Mouse (Mus musculus) thymus, adult 2 months (tissue): ENCODE measurements around the gene Slc19a1. TPM values are rescaled to one million over a fixed set of nuclear protein-coding genes. Genes with fewer than 3 reads are reported as not detected.

Experiments
- DNase-seq: peaks from one replicate; pipeline ENCODE4 v3.0.0; 2021
- H3K27ac ChIP-seq: fragments of 200-500 bp; 2 replicates; pipeline ENCODE4 v1.5.1; 2012; ENCODE audit warnings: low read length, control low read depth; ENCODE audit not compliant: control insufficient read depth, insufficient read depth
- H3K27me3 ChIP-seq: fragments of 200-500 bp; 2 replicates; pipeline ENCODE4 v1.6.1; 2012; ENCODE audit warnings: mild to moderate bottlenecking, low read length, moderate library complexity, mixed read lengths; ENCODE audit not compliant: control insufficient read depth, insufficient read depth
- H3K36me3 ChIP-seq: fragments of 200-500 bp; 2 replicates; pipeline ENCODE4 v1.6.1; 2012; ENCODE audit warnings: mild to moderate bottlenecking, low read length, moderate library complexity; ENCODE audit not compliant: control insufficient read depth, insufficient read depth
- H3K4me1 ChIP-seq: fragments of 200-500 bp; replicated peaks from 2 replicates; pipeline ENCODE4 v1.6.1; 2012; ENCODE audit warnings: low read length; ENCODE audit not compliant: control insufficient read depth, insufficient read depth
- H3K4me3 ChIP-seq: fragments of 200-500 bp; 2 replicates; pipeline ENCODE4 v1.5.1; 2012; ENCODE audit warnings: mild to moderate bottlenecking, low read length, control low read depth, moderate library complexity; ENCODE audit not compliant: control insufficient read depth, insufficient read depth
- CTCF ChIP-seq: fragments of 200-500 bp; IDR thresholded peaks from 2 replicates; pipeline ENCODE4 v1.5.1; 2012; ENCODE audit warnings: mild to moderate bottlenecking, control low read depth, low read length, moderate library complexity, borderline replicate concordance; ENCODE audit not compliant: control insufficient read depth, poor library complexity, insufficient read depth; ENCODE audit errors: extremely low read depth
- POLR2A ChIP-seq: fragments of 200-500 bp; IDR thresholded peaks from 2 replicates; pipeline ENCODE4 v1.6.1; 2012; ENCODE audit warnings: mild to moderate bottlenecking, low read length, control low read depth, moderate library complexity; ENCODE audit not compliant: control insufficient read depth, poor library complexity, insufficient read depth; ENCODE audit errors: extremely low read depth
- WGBS: fragments of 180-500 bp; shearing (Covaris S2); methylation state at CpG from one replicate; pipeline ENCODE4 v1.1.7; 2018; 5-methylcytosine and 5-hydroxymethylcytosine counted together
- polyA plus RNA-seq: library from polyadenylated mRNA; depleted of rRNA; stranded (reverse); fragments of >200 nt; gene quantifications from 2 replicates; pipeline ENCODE4 v1.2.3, GENCODE M21; 2012

Slc19a1 gene
- polyA plus RNA-seq, 1 experiment = 110 TPM

DNA sequence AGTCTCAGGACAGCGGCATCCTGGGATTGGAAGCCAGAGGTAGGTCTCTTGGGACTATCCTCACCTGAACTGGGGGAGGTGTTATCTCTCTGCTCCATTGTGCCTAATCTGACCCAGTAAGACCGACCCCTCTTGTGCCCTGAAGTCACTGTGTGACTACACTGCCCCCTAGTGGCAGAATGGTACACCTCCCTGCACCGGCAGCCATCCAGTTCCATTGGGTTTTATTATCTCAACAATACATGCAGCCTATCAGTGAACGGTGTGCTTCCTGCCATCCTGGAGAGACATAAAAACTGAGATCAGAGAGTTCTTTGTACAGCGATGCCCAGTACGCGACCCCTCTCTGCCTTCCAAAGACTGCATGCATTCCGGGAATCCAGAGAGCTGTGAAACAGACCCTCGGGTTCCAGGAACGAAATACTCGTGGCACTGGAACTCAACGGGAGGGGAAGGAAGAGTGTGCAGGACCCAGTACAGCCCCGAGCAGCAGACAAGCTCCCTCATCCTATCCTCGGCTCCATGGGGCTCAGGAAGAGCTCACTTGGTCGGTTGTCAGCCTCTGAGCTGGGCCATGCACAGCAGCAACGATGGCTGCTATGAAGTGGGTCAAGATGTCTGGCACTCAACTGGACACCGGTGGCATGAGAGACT is 10.5 kb upstream of the Slc19a1 start:
- peaks cover 3% of the 10 kb centered on the region; the same call in 1 of the 2 replicates for H3K4me1 ChIP-seq
- H3K27me3 ChIP-seq = no peaks in the 10 kb centered on the region
- TF ChIP-seq CTCF = peak; percentile 83; the same call in 1 of the 2 replicates
- no peak for TF ChIP-seq POLR2A
- no peak overlapping the region for H3K27ac ChIP-seq
- no peaks in the 10 kb centered on the region for H3K36me3 ChIP-seq
- no peak overlapping the region for H3K4me3 ChIP-seq
- WGBS = 28% methylated on average over 17 of the region's 17 CpGs
- DNase-seq = peak; percentile 81

DNA sequence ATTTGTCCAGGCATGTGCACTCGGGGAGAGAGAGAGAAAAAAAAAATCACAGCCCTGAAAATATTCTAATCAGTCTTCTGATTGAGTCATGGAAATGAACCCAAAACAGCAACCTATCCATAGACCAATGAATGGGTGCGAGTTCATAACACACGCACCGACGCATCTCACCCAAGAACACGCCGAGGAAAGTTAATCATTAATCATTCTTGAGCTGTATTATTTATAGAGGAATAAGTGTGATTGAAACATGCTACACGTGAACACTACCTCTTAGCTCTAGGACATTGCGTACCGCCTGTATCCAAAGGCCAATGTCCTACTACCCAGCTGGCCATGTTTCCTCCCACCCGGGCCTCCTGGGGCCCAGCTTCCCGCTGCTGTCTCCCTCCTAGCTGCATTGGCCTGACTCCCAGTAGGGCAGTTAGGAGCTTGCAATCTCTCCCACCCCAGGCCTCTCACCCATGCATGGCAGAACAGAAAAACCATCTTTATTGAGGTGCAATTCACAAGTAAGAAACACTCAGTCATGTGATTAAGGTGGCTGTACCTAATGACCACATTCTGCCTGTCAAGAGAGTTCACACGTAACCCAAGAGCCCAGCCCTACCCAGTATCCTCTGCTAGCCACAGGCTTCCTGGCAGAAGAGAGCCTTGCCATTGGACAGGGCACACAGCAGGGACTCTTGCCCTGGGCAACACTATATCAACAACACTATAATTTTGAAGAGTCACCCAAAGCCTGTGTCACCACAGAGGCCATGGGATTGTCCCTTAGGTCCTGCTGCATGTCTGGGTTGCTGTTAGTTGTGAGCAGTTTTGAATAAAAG is 9.5 kb upstream of the Slc19a1 start:
- no peaks in the 10 kb centered on the region for H3K36me3 ChIP-seq
- no peak overlapping the region for H3K4me3 ChIP-seq
- H3K27me3 ChIP-seq = no peaks in the 10 kb centered on the region
- TF ChIP-seq POLR2A = no peak
- no peak for TF ChIP-seq CTCF
- 86% methylated on average over 13 of the region's 13 CpGs for WGBS
- no peak for DNase-seq
- no peak overlapping the region for H3K27ac ChIP-seq
- H3K4me1 ChIP-seq = peaks cover 3% of the 10 kb centered on the region; the same call in 1 of the 2 replicates

DNA sequence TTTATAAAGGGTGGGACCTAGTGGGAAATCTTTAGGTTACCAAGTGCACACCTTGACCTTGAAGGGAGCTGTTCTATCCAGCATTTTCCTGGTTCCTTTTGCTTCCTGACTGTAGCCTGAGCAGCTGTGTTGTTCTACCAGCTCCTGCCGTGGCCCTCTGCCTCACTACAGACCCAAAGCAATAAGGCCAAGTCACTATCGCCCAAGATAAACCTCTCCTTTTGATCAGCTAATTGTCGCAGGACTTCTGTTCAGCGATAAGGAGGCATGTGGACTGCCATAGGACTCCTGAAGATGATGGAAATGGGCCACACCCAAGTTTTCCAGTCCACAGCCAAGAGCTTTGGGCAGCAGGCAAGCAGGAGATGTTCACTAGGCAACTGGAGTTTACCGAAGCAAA is 7.8 kb upstream of the Slc19a1 start:
- no peak for DNase-seq
- H3K27me3 ChIP-seq = no peaks in the 10 kb centered on the region
- WGBS = 89% methylated on average over 5 of the region's 5 CpGs
- no peaks in the 10 kb centered on the region for H3K36me3 ChIP-seq
- peaks cover 3% of the 10 kb centered on the region; the same call in 1 of the 2 replicates for H3K4me1 ChIP-seq
- H3K27ac ChIP-seq = no peak overlapping the region
- no peak overlapping the region for H3K4me3 ChIP-seq
- TF ChIP-seq CTCF = no peak
- no peak for TF ChIP-seq POLR2A

DNA sequence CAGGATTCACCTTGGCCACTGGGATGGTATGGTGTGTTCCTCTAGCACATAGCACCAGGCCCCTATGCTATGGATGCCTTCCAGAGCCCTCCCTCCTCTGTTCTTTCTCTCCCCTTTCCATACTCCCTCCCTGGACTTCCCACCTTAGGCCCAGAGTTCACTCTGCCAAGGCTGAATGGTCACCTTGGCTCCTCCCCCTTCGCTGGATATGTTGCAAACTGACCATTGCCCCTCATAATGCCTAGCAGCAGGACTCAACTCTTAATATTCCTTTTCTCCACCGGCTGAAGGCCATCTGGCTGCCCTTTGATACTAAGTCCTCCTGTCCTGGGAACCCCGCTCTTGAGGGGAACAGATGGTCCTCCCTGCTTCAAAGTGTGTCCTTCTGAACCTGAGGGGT is 5.1 kb upstream of the Slc19a1 start:
- WGBS = 94% methylated on average over 3 of the region's 3 CpGs
- no peak for TF ChIP-seq POLR2A
- TF ChIP-seq CTCF = no peak

DNA sequence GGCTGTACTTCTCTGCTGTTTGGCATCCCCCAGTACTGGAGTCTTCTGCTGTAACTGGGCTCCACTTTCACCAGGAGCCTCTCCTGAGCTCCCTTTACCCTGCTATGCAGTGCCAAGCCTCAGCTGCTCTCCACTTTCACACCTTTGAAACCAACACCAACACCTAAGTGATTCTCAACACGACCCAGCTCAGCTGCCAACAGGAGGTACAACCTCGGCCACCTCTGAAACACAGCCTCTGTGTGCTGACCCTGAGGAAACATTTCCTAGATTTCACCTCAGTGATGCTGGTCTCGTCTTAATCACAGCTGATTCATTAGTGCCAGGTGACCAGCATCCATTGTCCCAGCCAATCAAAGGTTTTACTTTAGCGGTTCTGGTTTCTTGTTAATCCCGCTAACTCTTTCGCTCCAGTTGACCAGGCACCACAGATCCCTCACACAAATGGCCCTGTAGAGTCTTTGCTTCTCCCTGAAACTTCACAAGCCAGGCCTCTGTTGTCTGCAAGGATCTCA is 3.2 kb upstream of the Slc19a1 start:
- Histone ChIP-seq H3K36me3 (no peaks in the 10 kb centered on the region), H3K27ac (no peak overlapping the region), H3K27me3 (no peaks in the 10 kb centered on the region), H3K4me1 (peaks cover 11% of the 10 kb centered on the region), H3K4me3 (no peak overlapping the region)
- DNase-seq = no peak
- 83% methylated on average over 6 of the region's 6 CpGs for WGBS
- no peak for TF ChIP-seq POLR2A
- TF ChIP-seq CTCF = no peak

More for the DNA sequence above, 5.1 kb upstream of the Slc19a1 start:
- H3K4me1 ChIP-seq = no peaks in the 10 kb centered on the region
- H3K27me3 ChIP-seq = no peaks in the 10 kb centered on the region
- no peak overlapping the region for H3K27ac ChIP-seq
- H3K36me3 ChIP-seq = no peaks in the 10 kb centered on the region
- no peak for DNase-seq
- H3K4me3 ChIP-seq = no peak overlapping the region

DNA sequence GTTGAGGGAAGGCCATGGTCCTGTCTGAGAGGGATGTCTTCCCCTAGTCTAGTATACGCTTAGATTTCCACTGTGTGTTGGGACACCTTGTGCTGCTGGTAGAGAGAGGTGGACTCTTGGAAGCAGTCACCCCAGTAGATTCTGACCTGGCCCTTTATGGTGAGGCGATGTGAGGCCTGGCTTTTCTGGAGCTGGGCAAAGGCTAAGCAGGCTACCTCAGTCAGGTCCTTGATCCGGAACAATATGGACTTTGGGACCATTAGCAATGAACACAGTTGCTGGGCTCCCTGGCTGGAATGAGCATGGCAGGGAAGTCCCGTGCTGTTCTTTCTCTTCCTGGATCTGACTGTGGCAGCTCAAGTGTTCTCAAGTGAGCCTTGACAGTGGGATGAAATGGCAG is 2.3 kb upstream of the Slc19a1 start:
- Histone ChIP-seq H3K4me1 (peaks cover 15% of the 10 kb centered on the region), H3K27me3 (no peaks in the 10 kb centered on the region), H3K27ac (no peak overlapping the region), H3K36me3 (no peaks in the 10 kb centered on the region), H3K4me3 (no peak overlapping the region)
- TF ChIP-seq POLR2A (no peak), CTCF (no peak)
- WGBS = 95% methylated on average over 4 of the region's 4 CpGs
- DNase-seq = no peak
